Mouse (Mus musculus): ENCODE data around the gene Zan. TPM values are rescaled to one million over a fixed set of nuclear protein-coding genes. Genes with fewer than 3 reads are reported as not detected.

Gene Zan
- polyA plus RNA-seq, 1 experiment from 2014 or later = not detected

DNA sequence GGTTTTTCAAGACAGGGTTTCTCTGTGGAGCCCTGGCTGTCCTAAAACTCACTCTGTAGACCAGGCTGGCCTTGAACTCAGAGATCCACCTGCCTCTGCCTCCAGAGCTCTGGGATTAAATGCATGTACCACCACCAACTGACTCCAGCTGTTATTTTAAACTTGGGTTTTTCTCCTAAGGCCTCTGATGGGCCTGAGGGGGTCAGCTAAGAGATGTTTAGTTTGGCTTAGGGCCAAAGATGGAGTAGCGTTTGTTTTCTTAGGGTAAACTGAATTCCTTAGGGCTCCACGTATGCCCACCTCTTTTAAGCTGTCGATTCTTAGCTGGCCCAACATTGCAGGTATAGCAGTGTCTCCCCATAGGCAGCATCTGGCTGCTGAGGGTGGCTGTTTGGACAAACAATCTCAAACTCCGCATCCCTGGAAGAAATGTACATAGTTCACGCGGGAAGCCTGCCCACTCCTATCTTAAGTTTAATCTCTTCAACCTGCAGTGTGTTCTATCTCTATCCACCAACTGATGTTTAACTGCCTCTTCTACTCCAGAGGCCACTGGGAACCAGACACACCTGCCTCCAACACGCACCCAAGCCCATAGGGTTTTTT, 134.4 kb downstream of the Zan start:
- Histone ChIP-seq H3K9ac (ENCODE audit: low read length) (no peak overlapping the region), H3K27me3 (ENCODE audit: control insufficient read depth, insufficient read depth, low read length) (no peaks in the 10 kb centered on the region), H3K4me1 (ENCODE audit: control insufficient read depth, insufficient read depth, low read length) (peaks cover 22% of the 10 kb centered on the region), H3K4me2 (ENCODE audit: low read depth, severe bottlenecking) (no peak overlapping the region), H3K4me3 (ENCODE audit: low read depth, low read length) (no peak overlapping the region), H3K36me3 (ENCODE audit: control insufficient read depth, insufficient read depth, low read length) (no peaks in the 10 kb centered on the region), H3K9me3 (ENCODE audit: control insufficient read depth, low read length) (no peaks in the 10 kb centered on the region), H3K27ac (replicated peaks; ENCODE audit: low read depth, low read length) (no peak overlapping the region)
- ATAC-seq (ENCODE audit: insufficient number of reproducible peaks, low FRiP score, low TSS enrichment, low read depth) = no peak
- 85% methylated on average over 7 of the region's 7 CpGs for WGBS
- DNase-seq (ENCODE audit: low spot score) = no peak

- no peak overlapping the region for H3K4me3 ChIP-seq (ENCODE audit: low read depth, low read length)
- 80% methylated on average over 6 of the region's 6 CpGs for WGBS
- H3K9ac ChIP-seq (ENCODE audit: low read length) = no peak overlapping the region
- no peaks in the 10 kb centered on the region for H3K9me3 ChIP-seq (ENCODE audit: control insufficient read depth, low read length)
- ATAC-seq (ENCODE audit: insufficient number of reproducible peaks, low FRiP score, low TSS enrichment, low read depth) = no peak
- H3K27ac ChIP-seq (replicated peaks; ENCODE audit: low read depth, low read length) = no peak overlapping the region; the same call in 1 of the 2 replicates
- no peak overlapping the region for H3K4me2 ChIP-seq (ENCODE audit: low read depth, severe bottlenecking)
- H3K36me3 ChIP-seq (ENCODE audit: control insufficient read depth, insufficient read depth, low read length) = no peaks in the 10 kb centered on the region
- H3K4me1 ChIP-seq (ENCODE audit: control insufficient read depth, insufficient read depth, low read length) = peaks cover 18% of the 10 kb centered on the region
- DNase-seq (ENCODE audit: low spot score) = no peak
- no peaks in the 10 kb centered on the region for H3K27me3 ChIP-seq (ENCODE audit: control insufficient read depth, insufficient read depth, low read length)
Observed at GRCm38 (mm10) chr5:137340222-137340621, 136.6 kb downstream of the Zan start.

- no peaks in the 10 kb centered on the region for H3K27me3 ChIP-seq (ENCODE audit: control insufficient read depth, insufficient read depth, low read length)
- peak; percentile 34 for DNase-seq (ENCODE audit: low spot score)
- no peaks in the 10 kb centered on the region for H3K9me3 ChIP-seq (ENCODE audit: control insufficient read depth, low read length)
- ATAC-seq (ENCODE audit: insufficient number of reproducible peaks, low FRiP score, low TSS enrichment, low read depth) = 0 out of 2 replicates have a peak, but pooled peaks have one; percentile 18
- H3K36me3 ChIP-seq (ENCODE audit: control insufficient read depth, insufficient read depth, low read length) = no peaks in the 10 kb centered on the region
- peak overlapping the region; percentile 33; the same call in 1 of the 2 replicates for H3K4me3 ChIP-seq (ENCODE audit: low read depth, low read length)
- WGBS = 16% methylated on average over 22 of the region's 22 CpGs
- peaks cover 15% of the 10 kb centered on the region for H3K4me1 ChIP-seq (ENCODE audit: control insufficient read depth, insufficient read depth, low read length)
- H3K4me2 ChIP-seq (ENCODE audit: low read depth, severe bottlenecking) = peak overlapping the region; percentile 70
- H3K9ac ChIP-seq (ENCODE audit: low read length) = peak overlapping the region; percentile 64
- no peak overlapping the region; the same call in none of the 2 replicates for H3K27ac ChIP-seq (replicated peaks; ENCODE audit: low read depth, low read length)
Observed at GRCm38 (mm10) chr5:137339290-137339979, 137.4 kb downstream of the Zan start.

GRCm38 (mm10) chr5:137338663-137339289, 138.1 kb downstream of the Zan start:
- no peaks in the 10 kb centered on the region for H3K9me3 ChIP-seq (ENCODE audit: control insufficient read depth, low read length)
- peak; percentile 53 for DNase-seq (ENCODE audit: low spot score)
- H3K4me2 ChIP-seq (ENCODE audit: low read depth, severe bottlenecking) = peak overlapping the region; percentile 70
- H3K9ac ChIP-seq (ENCODE audit: low read length) = peak overlapping the region; percentile 64
- WGBS = 5% methylated on average over 11 of the region's 11 CpGs
- no peaks in the 10 kb centered on the region for H3K36me3 ChIP-seq (ENCODE audit: control insufficient read depth, insufficient read depth, low read length)
- peaks cover 15% of the 10 kb centered on the region for H3K4me1 ChIP-seq (ENCODE audit: control insufficient read depth, insufficient read depth, low read length)
- peak overlapping the region; percentile 33 for H3K4me3 ChIP-seq (ENCODE audit: low read depth, low read length)
- peak overlapping the region; percentile 36; the same call in 1 of the 2 replicates for H3K27ac ChIP-seq (replicated peaks; ENCODE audit: low read depth, low read length)
- no peaks in the 10 kb centered on the region for H3K27me3 ChIP-seq (ENCODE audit: control insufficient read depth, insufficient read depth, low read length)
- ATAC-seq (ENCODE audit: insufficient number of reproducible peaks, low FRiP score, low TSS enrichment, low read depth) = no peak

DNA sequence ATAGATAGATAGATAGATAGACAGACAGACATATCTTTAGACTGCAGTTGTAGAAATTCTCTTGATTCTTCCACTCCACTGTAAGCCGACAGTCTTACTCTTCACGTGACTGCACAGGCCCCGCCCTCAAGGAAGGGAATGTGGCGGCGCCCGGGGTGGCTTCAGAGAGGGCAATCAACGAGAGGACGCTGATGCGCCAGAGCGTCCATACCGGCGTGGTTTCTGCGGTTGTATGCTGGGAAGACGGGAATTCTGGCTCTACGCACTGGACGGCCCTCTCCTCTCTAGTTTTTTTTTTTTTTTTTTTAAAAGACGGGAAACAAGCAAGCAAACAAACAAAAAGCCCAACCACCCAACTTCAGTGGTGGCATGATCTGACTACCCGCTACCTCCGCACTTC, 138.6 kb downstream of the Zan start:
- H3K4me2 ChIP-seq (ENCODE audit: low read depth, severe bottlenecking) = peak overlapping the region; percentile 70
- WGBS = under 1% methylated on average over 19 of the region's 19 CpGs
- ATAC-seq (ENCODE audit: insufficient number of reproducible peaks, low FRiP score, low TSS enrichment, low read depth) = peak; percentile 79; the same call in 1 of the 2 replicates
- peak overlapping the region; percentile 64 for H3K9ac ChIP-seq (ENCODE audit: low read length)
- no peaks in the 10 kb centered on the region for H3K36me3 ChIP-seq (ENCODE audit: control insufficient read depth, insufficient read depth, low read length)
- H3K4me1 ChIP-seq (ENCODE audit: control insufficient read depth, insufficient read depth, low read length) = peaks cover 15% of the 10 kb centered on the region
- H3K9me3 ChIP-seq (ENCODE audit: control insufficient read depth, low read length) = no peaks in the 10 kb centered on the region
- DNase-seq (ENCODE audit: low spot score) = peak; percentile 87
- H3K27me3 ChIP-seq (ENCODE audit: control insufficient read depth, insufficient read depth, low read length) = no peaks in the 10 kb centered on the region
- H3K27ac ChIP-seq (replicated peaks; ENCODE audit: low read depth, low read length) = 0 out of 2 replicates have a peak overlapping the region, but pooled peaks have one; percentile 36
- peak overlapping the region; percentile 33 for H3K4me3 ChIP-seq (ENCODE audit: low read depth, low read length)

DNA sequence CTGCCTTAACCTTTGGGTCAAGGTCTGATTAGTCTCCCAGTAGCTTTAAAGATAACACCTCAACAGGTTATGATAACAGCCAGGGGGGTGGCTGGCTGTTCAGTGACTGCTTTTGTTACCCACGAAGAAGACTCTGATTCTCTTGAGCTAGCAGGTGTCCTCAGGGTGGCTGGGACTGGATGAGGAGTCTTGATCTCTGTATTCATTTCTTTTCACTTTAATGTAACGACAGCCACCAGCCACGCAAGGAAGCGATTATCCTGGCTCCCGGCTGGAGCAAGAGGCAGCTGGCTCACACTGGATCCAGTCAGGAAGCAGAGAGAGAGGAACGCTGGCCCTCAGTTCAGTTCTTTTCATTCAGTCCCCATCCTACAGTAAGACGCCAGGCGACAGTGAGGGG, 139.7 kb downstream of the Zan start:
- 47% methylated on average over 8 of the region's 8 CpGs for WGBS
- no peak overlapping the region for H3K27ac ChIP-seq (replicated peaks; ENCODE audit: low read depth, low read length)
- no peak for DNase-seq (ENCODE audit: low spot score)

DNA sequence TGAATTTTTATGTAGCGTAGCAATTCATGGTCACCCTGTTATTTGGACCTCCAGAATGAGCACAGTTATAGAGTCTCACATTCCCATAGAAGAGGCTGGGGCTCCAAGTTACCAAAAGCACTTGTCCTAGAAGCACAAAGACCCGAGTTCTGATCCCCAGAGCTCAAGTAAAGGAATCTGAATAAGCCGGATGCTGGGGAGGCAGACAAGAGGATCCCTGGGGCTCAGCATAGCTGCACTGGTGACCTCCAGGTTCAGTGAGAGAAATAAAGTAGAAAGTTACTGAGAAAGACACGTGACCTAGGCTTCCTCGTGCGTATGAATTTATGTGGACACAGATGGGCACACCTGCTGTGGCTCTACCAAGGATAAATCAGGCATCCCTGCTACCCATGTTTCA, 141.8 kb downstream of the Zan start:
- Histone ChIP-seq H3K4me1 (ENCODE audit: control insufficient read depth, insufficient read depth, low read length) (peaks cover 18% of the 10 kb centered on the region), H3K9me3 (ENCODE audit: control insufficient read depth, low read length) (no peaks in the 10 kb centered on the region), H3K27ac (replicated peaks; ENCODE audit: low read depth, low read length) (no peak overlapping the region), H3K4me2 (ENCODE audit: low read depth, severe bottlenecking) (no peak overlapping the region), H3K36me3 (ENCODE audit: control insufficient read depth, insufficient read depth, low read length) (no peaks in the 10 kb centered on the region), H3K27me3 (ENCODE audit: control insufficient read depth, insufficient read depth, low read length) (no peaks in the 10 kb centered on the region), H3K4me3 (ENCODE audit: low read depth, low read length) (no peak overlapping the region), H3K9ac (ENCODE audit: low read length) (no peak overlapping the region)
- WGBS = 75% methylated on average over 6 of the region's 6 CpGs
- ATAC-seq (ENCODE audit: insufficient number of reproducible peaks, low FRiP score, low TSS enrichment, low read depth) (no peak), DNase-seq (ENCODE audit: low spot score) (no peak)

More for the DNA sequence above, 139.7 kb downstream of the Zan start:
- Histone ChIP-seq H3K4me2 (ENCODE audit: low read depth, severe bottlenecking) (no peak overlapping the region), H3K27me3 (ENCODE audit: control insufficient read depth, insufficient read depth, low read length) (no peaks in the 10 kb centered on the region), H3K4me3 (ENCODE audit: low read depth, low read length) (no peak overlapping the region), H3K36me3 (ENCODE audit: control insufficient read depth, insufficient read depth, low read length) (no peaks in the 10 kb centered on the region), H3K9ac (ENCODE audit: low read length) (no peak overlapping the region), H3K4me1 (ENCODE audit: control insufficient read depth, insufficient read depth, low read length) (peaks cover 18% of the 10 kb centered on the region), H3K9me3 (ENCODE audit: control insufficient read depth, low read length) (no peaks in the 10 kb centered on the region)
- no peak for ATAC-seq (ENCODE audit: insufficient number of reproducible peaks, low FRiP score, low TSS enrichment, low read depth)

GRCm38 (mm10) chr5:137334317-137334716, 142.5 kb downstream of the Zan start:
- ATAC-seq (ENCODE audit: insufficient number of reproducible peaks, low FRiP score, low TSS enrichment, low read depth) = no peak
- H3K9me3 ChIP-seq (ENCODE audit: control insufficient read depth, low read length) = no peaks in the 10 kb centered on the region
- H3K4me2 ChIP-seq (ENCODE audit: low read depth, severe bottlenecking) = no peak overlapping the region
- no peak overlapping the region for H3K4me3 ChIP-seq (ENCODE audit: low read depth, low read length)
- H3K27me3 ChIP-seq (ENCODE audit: control insufficient read depth, insufficient read depth, low read length) = no peaks in the 10 kb centered on the region
- 61% methylated on average over 10 of the region's 10 CpGs for WGBS
- no peak overlapping the region for H3K9ac ChIP-seq (ENCODE audit: low read length)
- no peak for DNase-seq (ENCODE audit: low spot score)
- peaks cover 13% of the 10 kb centered on the region for H3K4me1 ChIP-seq (ENCODE audit: control insufficient read depth, insufficient read depth, low read length)
- H3K36me3 ChIP-seq (ENCODE audit: control insufficient read depth, insufficient read depth, low read length) = no peaks in the 10 kb centered on the region
- H3K27ac ChIP-seq (replicated peaks; ENCODE audit: low read depth, low read length) = no peak overlapping the region

All from limb, embryonic 11.5 days (tissue).